Mouse (Mus musculus) megakaryocyte, embryonic 14.5 days (primary cell): ENCODE data around the gene Olfr195.

ENCODE experiments used
- FLI1 ChIP-seq: IDR thresholded peaks from 2 replicates; pipeline ENCODE4 v1.6.1; 2012; ENCODE audit warnings: low read length, inconsistent platforms, mixed read lengths
- GATA1 ChIP-seq: IDR thresholded peaks from 3 replicates; pipeline ENCODE4 v1.6.1; 2012; ENCODE audit warnings: mixed read lengths, low read length, inconsistent platforms, borderline replicate concordance

GRCm38 (mm10) chr16:59170354-59170753, 23.5 kb downstream of the Olfr195 start, which contains the start of gene Olfr196:
- TF ChIP-seq GATA1 = no peak
- no peak for TF ChIP-seq FLI1
